Mouse (Mus musculus) liver, adult 2 months (tissue): ENCODE data around the gene Kcnq2. TPM values are rescaled to one million over a fixed set of nuclear protein-coding genes. Genes with fewer than 3 reads are reported as not detected.
A peak's percentile ranks its signal among the peaks of the same experiment; 100 is the strongest.

Source experiments
- DNase-seq: peaks from one replicate; pipeline ENCODE4 v3.0.0-alpha.2; 2011; ENCODE audit warnings: low read depth, low spot score; ENCODE audit errors: extremely low read depth
- H3K27ac ChIP-seq: fragments of 200-500 bp; replicated peaks from 2 replicates; pipeline ENCODE4 v1.5.1; 2012; ENCODE audit warnings: low read depth, mild to moderate bottlenecking, control low read depth, inconsistent platforms, low read length; ENCODE audit not compliant: insufficient read depth
- H3K27me3 ChIP-seq: fragments of 200-500 bp; 2 replicates; pipeline ENCODE4 v1.6.1; 2012; ENCODE audit warnings: mild to moderate bottlenecking, moderate library complexity, low read length, inconsistent platforms; ENCODE audit not compliant: control insufficient read depth, insufficient read depth
- H3K36me3 ChIP-seq: fragments of 200-500 bp; 2 replicates; pipeline ENCODE4 v1.6.1; 2012; ENCODE audit warnings: low read length, inconsistent platforms; ENCODE audit not compliant: control insufficient read depth, insufficient read depth
- H3K4me1 ChIP-seq: fragments of 200-500 bp; 2 replicates; pipeline ENCODE4 v1.6.1; 2011; ENCODE audit warnings: low read length; ENCODE audit not compliant: control insufficient read depth, insufficient read depth
- H3K4me3 ChIP-seq: fragments of 200-500 bp; 2 replicates; pipeline ENCODE4 v1.5.1; 2011; ENCODE audit warnings: low read depth, mild to moderate bottlenecking, control low read depth, low read length, moderate library complexity; ENCODE audit not compliant: insufficient read depth
- H3K79me2 ChIP-seq: fragments of 200-500 bp; 2 replicates; pipeline ENCODE4 v1.6.1; 2012; ENCODE audit warnings: inconsistent platforms, mild to moderate bottlenecking, low read length, moderate library complexity; ENCODE audit not compliant: control insufficient read depth, insufficient read depth
- H3K9ac ChIP-seq: fragments of 200-500 bp; 2 replicates; pipeline ENCODE4 v1.6.1; 2012; ENCODE audit warnings: low read depth, mild to moderate bottlenecking, control low read depth, inconsistent platforms, low read length
- CTCF ChIP-seq: fragments of 200-500 bp; IDR thresholded peaks from 2 replicates; pipeline ENCODE4 v1.5.1; 2011; ENCODE audit warnings: low read depth, low read length, control low read depth
- POLR2A ChIP-seq: fragments of 200-500 bp; IDR thresholded peaks from 2 replicates; pipeline ENCODE4 v1.6.1; 2011; ENCODE audit warnings: low read length, control low read depth; ENCODE audit not compliant: insufficient read depth; ENCODE audit errors: extremely low read depth
- WGBS: fragments of 180-500 bp; shearing (Covaris S2); methylation state at CpG from one replicate; pipeline ENCODE4 v1.1.7; 2018; 5-methylcytosine and 5-hydroxymethylcytosine counted together
- polyA plus RNA-seq: library from polyadenylated mRNA; depleted of rRNA; stranded (reverse); fragments of >200 nt; gene quantifications from 2 replicates; pipeline ENCODE4 v1.2.3, GENCODE M21; 2012
- total RNA-seq: library from RNA; depleted of rRNA; stranded (reverse); fragments of >200 nt; gene quantifications from 2 replicates; pipeline ENCODE4 v1.2.3, GENCODE M21; 2014

Gene Kcnq2
- total and polyA plus RNA-seq, 2 experiments, result not detected

DNA sequence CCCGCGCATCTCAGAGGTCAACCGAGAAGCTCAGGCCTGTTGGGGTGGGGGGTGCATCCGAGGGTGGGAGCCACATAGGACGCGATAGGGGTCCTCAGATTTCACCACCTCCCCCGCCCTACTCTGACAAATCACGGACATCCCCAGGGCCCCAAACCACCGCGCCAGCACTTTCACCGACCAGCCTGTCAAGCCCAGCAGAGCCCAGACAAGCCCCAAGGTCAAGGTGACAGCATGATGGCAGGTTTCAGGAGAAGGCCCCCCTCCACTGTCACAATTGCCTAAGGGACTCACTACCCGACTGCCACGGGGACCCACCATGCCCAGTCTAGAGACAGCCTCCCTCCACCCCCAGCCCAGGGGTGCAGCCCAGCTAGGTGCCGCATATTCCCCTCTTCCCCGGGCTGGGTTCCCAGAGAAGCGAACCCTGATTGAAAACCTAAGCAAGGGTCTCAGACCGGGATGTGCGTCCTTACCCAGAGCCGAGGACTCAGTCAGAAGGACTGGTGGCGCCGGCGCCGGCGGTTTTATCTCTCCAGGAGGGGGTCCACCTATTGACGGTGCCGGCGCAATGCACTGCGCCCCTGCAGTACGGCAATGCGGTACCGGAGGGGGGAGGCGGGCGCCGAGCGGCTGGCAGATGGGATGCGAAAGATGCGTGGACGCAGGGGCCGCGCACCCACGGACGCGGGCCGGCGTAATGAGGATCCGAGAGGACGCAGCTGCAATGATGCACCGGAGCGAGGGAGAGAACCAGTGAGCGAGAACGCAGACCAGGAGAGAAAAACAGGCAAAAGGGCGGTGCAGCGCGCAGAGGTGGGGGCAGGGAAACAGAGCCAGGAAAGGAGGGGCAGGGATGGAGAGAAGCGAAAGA lies 21.4 kb upstream of the Kcnq2 start, which contains the start of gene Eef1a2:
Gene Eef1a2, minus strand, starts transcription at position 767 of the 874 bp plus-strand sequence.
- no peaks in the 10 kb centered on the region for H3K79me2 ChIP-seq
- H3K9ac ChIP-seq, result no peak within 1 kb of the TSS
- no peaks in the 10 kb centered on the region for H3K4me1 ChIP-seq
- peaks cover 8% of the 10 kb centered on the region; the same call in 1 of the 2 replicates for H3K27me3 ChIP-seq
- WGBS, result 9% methylated on average over 55 of the region's 55 CpGs
- no peak within 1 kb of the TSS for H3K4me3 ChIP-seq
- no peak for DNase-seq
- TF ChIP-seq CTCF (no peak), POLR2A (no peak)
- H3K36me3 ChIP-seq, result no peaks in the 10 kb centered on the region
- no peak within 1 kb of the TSS for H3K27ac ChIP-seq

- Histone ChIP-seq H3K27me3 (peaks cover 8% of the 10 kb centered on the region; the same call in 1 of the 2 replicates), H3K36me3 (no peaks in the 10 kb centered on the region), H3K4me1 (no peaks in the 10 kb centered on the region), H3K79me2 (no peaks in the 10 kb centered on the region), H3K4me3 (no peak overlapping the region), H3K27ac (no peak overlapping the region), H3K9ac (no peak overlapping the region)
- WGBS, result 50% methylated on average over 4 of the region's 4 CpGs
- TF ChIP-seq CTCF, result no peak
- no peak for TF ChIP-seq POLR2A
- no peak for DNase-seq
Observed at GRCm38 (mm10) chr2:181155801-181156200, 20.7 kb upstream of the Kcnq2 start.

DNA sequence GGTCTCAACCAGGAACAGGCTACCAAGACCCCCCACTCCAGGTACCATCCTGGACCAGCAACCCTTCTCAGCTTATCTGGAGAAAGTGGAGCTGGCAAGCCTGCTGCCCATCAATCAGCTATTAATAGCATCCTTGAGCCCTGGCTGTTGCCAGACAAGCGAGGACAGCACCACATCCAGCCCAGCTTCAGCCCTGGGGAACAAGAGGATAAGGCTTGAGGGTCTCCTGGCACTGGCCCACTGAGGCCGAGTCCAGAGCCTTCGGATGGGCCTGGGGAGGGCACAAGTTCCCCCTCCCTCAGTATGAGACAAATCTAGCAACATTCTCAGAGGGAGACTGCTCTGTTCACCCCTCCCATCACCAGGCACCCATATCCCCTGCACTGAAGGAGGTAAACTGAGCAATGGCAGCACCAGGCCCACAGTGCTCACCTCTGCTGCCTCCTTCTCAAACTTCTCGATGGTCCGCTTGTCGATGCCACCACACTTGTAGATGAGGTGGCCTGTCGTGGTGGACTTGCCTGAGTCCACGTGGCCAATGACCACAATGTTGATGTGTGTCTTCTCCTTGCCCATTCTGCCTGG lies 19.8 kb upstream of the Kcnq2 start:
- Histone ChIP-seq H3K27ac (no peak overlapping the region), H3K9ac (no peak overlapping the region), H3K4me3 (no peak overlapping the region), H3K36me3 (no peaks in the 10 kb centered on the region), H3K27me3 (peaks cover 8% of the 10 kb centered on the region; the same call in 1 of the 2 replicates), H3K4me1 (no peaks in the 10 kb centered on the region), H3K79me2 (no peaks in the 10 kb centered on the region)
- no peak for TF ChIP-seq CTCF
- no peak for TF ChIP-seq POLR2A
- WGBS, result 71% methylated on average over 8 of the region's 8 CpGs
- no peak for DNase-seq

GRCm38 (mm10) chr2:181154361-181154760 lies 19.3 kb upstream of the Kcnq2 start:
- TF ChIP-seq CTCF (no peak), POLR2A (no peak)
- no peak overlapping the region for H3K9ac ChIP-seq
- H3K27me3 ChIP-seq, result peaks cover 8% of the 10 kb centered on the region; the same call in 1 of the 2 replicates
- no peaks in the 10 kb centered on the region for H3K36me3 ChIP-seq
- no peak overlapping the region for H3K4me3 ChIP-seq
- no peak for DNase-seq
- H3K27ac ChIP-seq, result no peak overlapping the region
- H3K4me1 ChIP-seq, result no peaks in the 10 kb centered on the region
- 85% methylated on average over 3 of the region's 3 CpGs for WGBS
- no peaks in the 10 kb centered on the region for H3K79me2 ChIP-seq

DNA sequence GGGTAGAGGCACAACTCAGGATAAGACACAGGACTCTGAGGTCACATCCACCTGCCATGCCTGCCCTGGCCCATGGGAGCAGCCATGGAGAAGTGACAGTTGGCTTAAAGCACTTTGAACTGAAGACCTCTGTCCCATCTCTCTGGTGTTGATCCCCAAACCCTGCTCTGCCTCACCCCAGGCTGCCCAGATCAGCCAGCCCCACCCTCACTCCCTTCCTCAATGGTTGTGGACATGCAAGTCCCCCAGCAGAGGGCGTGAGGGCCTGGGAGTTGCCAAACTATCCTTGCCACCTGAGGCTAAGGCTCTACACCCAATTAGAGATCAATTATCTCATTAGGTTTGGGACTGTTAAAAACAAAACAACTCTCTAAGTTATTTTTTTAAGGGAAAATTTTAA lies 18.7 kb upstream of the Kcnq2 start:
- Histone ChIP-seq H3K79me2 (no peaks in the 10 kb centered on the region), H3K27ac (no peak overlapping the region), H3K36me3 (no peaks in the 10 kb centered on the region), H3K4me3 (no peak overlapping the region), H3K27me3 (peaks cover 8% of the 10 kb centered on the region; the same call in 1 of the 2 replicates), H3K4me1 (no peaks in the 10 kb centered on the region), H3K9ac (no peak overlapping the region)
- WGBS, result 0% methylated on average over 1 of the region's 1 CpGs
- DNase-seq, result no peak
- TF ChIP-seq POLR2A, result no peak
- TF ChIP-seq CTCF, result peak; percentile 79
